Mouse (Mus musculus): Measurements from ENCODE around the gene Emilin2.

DNA sequence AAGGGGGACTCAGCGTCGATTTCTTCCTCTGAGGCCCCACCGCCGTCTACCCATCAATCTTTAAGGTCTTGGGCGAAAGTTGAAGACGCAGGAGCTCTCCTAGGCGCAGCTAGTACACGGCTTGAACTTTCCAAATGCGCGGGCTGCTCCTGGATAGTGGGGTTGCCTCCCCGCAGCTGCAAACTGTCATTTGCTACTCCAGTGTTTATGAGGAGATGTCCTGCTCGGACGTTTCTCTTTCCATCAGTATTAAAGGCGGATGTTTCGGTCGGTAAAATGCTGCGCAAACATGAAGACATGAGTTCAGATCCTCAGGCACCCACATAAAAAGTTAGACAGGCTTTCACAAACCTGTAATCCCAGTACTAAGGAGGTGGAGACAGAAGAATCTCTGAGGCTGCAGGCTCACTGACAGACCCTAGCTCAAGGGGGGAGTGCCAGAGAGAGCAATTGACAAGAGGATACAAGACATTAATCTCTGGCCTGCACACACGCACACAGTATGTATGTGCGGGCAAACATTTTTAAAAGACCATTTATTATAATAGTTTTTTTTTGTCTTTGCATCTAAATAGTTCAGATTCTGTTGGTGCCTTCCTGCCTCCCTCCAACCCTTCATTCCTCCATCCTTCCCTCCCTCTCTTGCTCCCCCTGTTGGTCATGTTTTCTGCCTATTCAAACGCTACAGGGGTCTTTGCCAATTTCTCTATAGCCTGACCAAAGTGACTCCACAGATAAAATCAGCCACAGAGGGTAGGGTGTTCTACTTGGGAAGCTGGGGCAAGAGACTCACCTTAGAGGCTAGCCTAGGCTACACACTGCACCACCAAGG is at the start of gene Emilin2:
- TF ChIP-seq POLR2A (IDR thresholded peaks at IDR 0.05; ENCODE audit: control insufficient read depth, low read depth, low read length) = no peak
- TF ChIP-seq CTCF (IDR thresholded peaks at IDR 0.05; ENCODE audit: control insufficient read depth, insufficient read depth, insufficient replicate concordance, low read depth, low read length) = no peak

Data from testis, adult 2 months (tissue).